Mouse (Mus musculus): Measurements from ENCODE around the gene Slc38a6.
A peak's percentile ranks its signal among the peaks of the same experiment; 100 is the strongest.

Slc38a6 gene

DNA sequence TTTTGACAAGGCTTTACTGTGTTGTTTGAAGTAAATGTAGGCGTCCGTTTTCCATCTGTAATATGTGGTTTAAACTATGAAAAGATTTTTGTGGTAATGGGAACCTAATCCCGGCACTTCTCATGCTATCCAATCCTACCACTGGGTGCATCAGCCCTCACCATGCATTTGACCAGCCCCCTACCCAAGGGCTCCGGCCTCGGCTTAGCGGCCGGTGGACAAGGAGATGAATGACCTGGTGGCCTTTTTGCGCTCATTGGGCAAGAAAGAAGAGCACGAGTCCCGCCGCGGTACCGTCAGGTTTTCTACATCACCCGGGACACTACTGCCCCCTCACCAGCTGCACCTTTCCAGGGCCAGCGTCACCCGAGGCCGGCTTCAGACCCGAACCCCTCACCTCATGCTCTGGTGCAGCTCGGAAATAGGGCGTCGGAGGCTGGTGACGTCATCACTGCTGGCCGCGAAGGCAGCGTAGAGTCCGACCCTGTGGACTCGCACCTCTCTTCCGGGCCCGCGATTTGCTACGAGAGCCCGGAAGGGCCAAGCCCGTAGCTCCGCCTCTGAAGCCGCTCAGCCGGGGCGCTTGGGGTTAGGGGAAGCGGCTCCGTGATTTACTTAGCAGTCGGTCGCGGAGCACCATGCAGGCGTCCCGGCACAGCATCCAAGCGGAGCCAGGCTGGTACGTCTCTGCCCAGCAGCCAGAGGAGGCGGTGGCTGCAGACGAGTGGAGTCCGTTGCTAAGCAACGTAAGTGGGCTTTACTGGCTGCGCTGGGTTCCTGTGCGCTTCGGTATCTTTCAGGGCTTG lies at the start of gene Slc38a6, which contains the start of gene Trmt5:
Slc38a6 (plus strand) TSS at position 493 of the 806 bp plus-strand sequence.
Trmt5 (minus strand) TSS at position 424 of the 806 bp plus-strand sequence.
- peak; percentile 96 for DNase-seq (ENCODE audit: low read depth, low spot score)

DNA sequence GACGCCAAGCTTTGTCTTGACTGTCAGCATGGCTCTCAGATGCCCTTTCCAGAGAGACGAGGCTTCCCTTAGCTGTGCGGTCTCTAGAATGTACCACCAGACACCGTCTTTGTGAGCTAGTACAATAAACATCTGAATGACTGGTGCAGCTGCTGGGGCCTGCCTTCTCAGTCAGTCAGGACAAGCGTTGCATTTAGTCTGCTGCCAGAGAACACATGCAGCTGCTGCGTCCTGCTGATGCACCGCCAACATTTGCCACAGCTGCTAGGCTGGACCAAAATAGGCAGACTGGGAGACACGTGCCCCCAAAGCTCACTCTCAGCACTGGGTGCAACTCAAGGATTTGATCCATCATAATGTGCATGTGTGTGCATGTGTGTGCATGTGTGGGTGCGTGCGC lies 44.6 kb upstream of the Slc38a6 start:
- no peak for DNase-seq (ENCODE audit: low read depth, low spot score)

- no peak for DNase-seq (ENCODE audit: low read depth, low spot score)
Measured at GRCm38 (mm10) chr12:73245687-73246086, 40.9 kb upstream of the Slc38a6 start.

GRCm38 (mm10) chr12:73255006-73255405 lies 31.6 kb upstream of the Slc38a6 start:
- peak; percentile 36 for DNase-seq (ENCODE audit: low read depth, low spot score)

- DNase-seq (ENCODE audit: low read depth, low spot score), result no peak
Measured at GRCm38 (mm10) chr12:73259269-73259668, 27.3 kb upstream of the Slc38a6 start.

- DNase-seq (ENCODE audit: low read depth, low spot score), result no peak
Measured at GRCm38 (mm10) chr12:73260339-73260738, 26.2 kb upstream of the Slc38a6 start.

GRCm38 (mm10) chr12:73265381-73265978 lies 21.1 kb upstream of the Slc38a6 start:
- no peak for DNase-seq (ENCODE audit: low read depth, low spot score)

- no peak for DNase-seq (ENCODE audit: low read depth, low spot score)
Measured at GRCm38 (mm10) chr12:73266597-73266996, 20.0 kb upstream of the Slc38a6 start.

GRCm38 (mm10) chr12:73268497-73268896 lies 18.1 kb upstream of the Slc38a6 start:
- no peak for DNase-seq (ENCODE audit: low read depth, low spot score)

GRCm38 (mm10) chr12:73269531-73269930 lies 17.0 kb upstream of the Slc38a6 start:
- DNase-seq (ENCODE audit: low read depth, low spot score), result no peak

DNA sequence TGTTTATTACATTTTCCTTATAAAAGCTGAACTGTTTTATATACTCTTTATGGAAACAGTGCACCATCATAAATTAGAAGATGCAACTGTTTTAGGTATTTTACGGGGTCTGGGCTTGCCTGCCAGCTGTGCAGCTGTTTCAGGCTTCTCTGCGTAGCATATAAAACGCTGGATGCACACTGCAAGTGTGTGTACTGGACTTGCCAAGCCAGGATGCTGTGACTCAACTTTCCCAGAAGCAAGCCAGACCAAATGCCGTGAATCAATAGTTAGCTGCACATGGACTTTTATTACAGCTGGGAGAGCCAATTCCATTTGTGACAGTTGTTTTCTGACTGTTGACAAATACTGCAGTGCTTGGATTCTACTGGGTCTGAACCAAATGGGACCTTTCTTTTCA lies 16.6 kb upstream of the Slc38a6 start:
- DNase-seq (ENCODE audit: low read depth, low spot score), result peak; percentile 14

- no peak for DNase-seq (ENCODE audit: low read depth, low spot score)
Measured at GRCm38 (mm10) chr12:73274921-73275320, 11.7 kb upstream of the Slc38a6 start.

GRCm38 (mm10) chr12:73287609-73288008 lies 1.0 kb downstream of the Slc38a6 start:
- DNase-seq (ENCODE audit: low read depth, low spot score), result peak; percentile 29

DNA sequence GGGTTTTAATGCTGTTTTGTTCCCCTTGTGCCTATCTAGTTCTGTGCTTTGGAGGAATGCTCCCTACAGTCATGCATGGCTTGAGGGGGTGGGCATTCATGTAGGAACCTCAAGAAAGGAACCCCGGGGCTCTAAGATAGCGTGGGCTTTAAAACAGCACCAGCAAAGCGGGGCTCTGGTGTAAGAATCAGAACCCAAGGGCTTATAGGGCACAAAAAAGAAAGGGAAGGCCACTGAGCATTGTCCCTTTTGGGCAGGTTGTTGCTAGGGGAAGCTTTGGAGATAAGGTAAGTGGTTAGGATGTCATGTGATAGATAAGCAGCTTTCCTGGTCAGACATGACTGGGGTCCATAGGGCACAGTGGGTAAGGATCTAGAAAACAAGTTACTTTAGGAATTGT lies 2.0 kb downstream of the Slc38a6 start:
- DNase-seq (ENCODE audit: low read depth, low spot score), result no peak

DNA sequence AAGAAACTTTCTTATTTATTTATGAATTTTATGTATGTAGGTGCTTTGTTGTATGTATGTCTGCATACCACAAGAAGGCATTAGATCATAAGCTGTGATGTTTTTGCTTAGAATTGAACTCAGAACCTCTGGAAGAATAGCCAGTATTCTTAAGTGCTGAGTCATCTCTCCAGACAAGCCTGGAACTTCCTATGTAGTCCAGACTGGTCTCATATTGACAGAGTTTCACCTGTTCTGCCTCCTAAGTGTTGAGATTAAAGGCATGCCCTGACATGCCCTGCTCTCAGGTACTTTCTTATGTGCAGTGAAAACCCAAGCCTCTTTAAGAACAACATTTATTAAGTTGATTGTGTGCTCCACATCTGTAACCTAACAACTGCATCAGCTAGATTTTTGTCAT lies 8.3 kb downstream of the Slc38a6 start:
- DNase-seq (ENCODE audit: low read depth, low spot score), result peak; percentile 54

GRCm38 (mm10) chr12:73295505-73296140 lies 9.0 kb downstream of the Slc38a6 start:
- DNase-seq (ENCODE audit: low read depth, low spot score), result peak; percentile 74

DNA sequence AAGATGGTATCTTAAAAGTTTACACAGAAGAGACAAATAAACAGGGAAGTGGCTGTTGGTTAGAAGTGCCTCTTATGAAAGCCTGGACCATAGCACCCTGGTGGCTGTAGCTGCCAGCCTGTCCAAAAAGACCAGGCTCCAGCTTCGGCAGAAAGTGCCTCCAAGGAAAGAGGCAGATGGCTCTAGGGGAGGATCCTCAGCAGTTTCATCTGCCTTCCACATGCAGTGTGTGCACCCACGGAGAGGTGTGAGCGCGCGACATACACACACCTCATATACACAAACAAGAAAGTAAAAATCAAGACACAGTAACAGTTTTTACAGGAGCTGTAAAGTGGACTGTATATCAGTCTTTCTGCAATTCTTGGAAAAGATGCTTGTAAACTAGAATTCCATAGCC lies 12.0 kb downstream of the Slc38a6 start:
- no peak for DNase-seq (ENCODE audit: low read depth, low spot score)

DNA sequence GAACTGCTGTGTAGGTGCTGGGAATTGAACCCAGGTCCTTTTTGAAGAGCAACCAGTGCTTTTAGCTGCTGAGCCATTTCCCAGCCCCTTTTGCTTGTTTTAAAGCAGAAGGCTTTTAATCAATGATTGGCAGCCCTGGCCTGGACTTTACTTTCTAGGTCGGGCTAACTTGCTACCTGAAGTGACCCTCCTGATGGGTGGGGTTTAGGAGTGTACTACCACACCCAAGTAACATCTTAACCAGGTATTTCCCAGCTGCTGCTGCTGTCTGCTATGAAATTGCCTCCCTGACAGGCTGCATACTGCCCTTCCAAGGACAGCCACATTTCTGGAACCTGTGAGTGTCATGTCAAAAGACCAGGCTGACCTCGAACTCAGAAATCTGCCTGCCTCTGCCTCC lies 14.0 kb downstream of the Slc38a6 start:
- DNase-seq (ENCODE audit: low read depth, low spot score), result no peak

DNA sequence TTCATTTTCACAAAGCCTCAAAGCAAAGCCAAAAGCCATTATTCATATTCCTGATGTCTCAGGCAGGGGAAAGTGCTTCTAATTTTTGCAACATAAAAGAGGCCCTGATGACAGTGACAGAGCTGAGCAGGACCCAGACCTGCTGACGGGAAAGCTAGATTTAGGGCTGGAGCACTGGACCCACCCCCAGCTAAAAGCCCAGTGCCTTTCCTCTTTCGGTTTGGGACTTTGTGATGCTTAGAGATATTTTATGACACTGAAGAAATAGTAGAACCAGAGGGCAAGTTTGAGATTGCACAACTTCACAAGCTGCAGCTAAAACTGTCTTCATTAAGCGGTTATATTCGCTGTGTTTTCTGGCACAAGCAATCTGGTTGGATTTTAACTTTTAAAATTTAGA lies 18.1 kb downstream of the Slc38a6 start:
- DNase-seq (ENCODE audit: low read depth, low spot score), result peak; percentile 43

GRCm38 (mm10) chr12:73307750-73308149 lies 21.2 kb downstream of the Slc38a6 start:
- DNase-seq (ENCODE audit: low read depth, low spot score), result peak; percentile 85

GRCm38 (mm10) chr12:73308711-73309110 lies 22.1 kb downstream of the Slc38a6 start:
- DNase-seq (ENCODE audit: low read depth, low spot score), result peak; percentile 50
